Mouse (Mus musculus): ENCODE measurements around the gene Prim2.

Prim2 gene

GRCm38 (mm10) chr1:33536272-33537004 lies 133.2 kb downstream of the Prim2 start:
- DNase-seq, result no peak

DNA sequence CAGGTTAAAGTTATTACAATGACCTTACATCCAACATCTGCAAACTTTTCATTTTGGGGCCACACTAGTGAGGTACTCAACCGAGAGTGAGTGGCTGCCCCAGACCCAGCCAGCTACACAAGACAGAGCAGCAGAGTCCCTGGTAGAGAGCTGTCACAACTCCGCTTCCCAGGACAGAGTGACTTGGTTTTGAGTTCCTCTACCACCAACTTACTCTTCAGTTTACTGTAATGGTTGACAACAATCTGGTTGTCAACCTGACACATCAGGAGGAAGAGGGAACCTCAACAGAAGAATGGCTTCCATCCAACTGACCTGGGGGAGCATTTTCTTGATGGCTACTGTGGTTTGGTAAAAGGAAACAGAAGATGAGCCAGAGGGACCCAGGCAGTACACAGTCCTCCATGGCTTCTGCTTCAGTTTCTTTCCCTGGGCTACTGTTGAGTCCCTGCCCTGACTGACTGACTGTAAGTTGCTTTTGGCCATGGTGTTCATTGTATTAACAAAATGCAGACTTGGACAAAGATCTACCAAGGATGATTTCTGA lies 134.4 kb downstream of the Prim2 start:
- no peak for DNase-seq

GRCm38 (mm10) chr1:33531860-33532259 lies 137.7 kb downstream of the Prim2 start:
- peak in 1 of 2 experiments; percentile 16 for DNase-seq

DNA sequence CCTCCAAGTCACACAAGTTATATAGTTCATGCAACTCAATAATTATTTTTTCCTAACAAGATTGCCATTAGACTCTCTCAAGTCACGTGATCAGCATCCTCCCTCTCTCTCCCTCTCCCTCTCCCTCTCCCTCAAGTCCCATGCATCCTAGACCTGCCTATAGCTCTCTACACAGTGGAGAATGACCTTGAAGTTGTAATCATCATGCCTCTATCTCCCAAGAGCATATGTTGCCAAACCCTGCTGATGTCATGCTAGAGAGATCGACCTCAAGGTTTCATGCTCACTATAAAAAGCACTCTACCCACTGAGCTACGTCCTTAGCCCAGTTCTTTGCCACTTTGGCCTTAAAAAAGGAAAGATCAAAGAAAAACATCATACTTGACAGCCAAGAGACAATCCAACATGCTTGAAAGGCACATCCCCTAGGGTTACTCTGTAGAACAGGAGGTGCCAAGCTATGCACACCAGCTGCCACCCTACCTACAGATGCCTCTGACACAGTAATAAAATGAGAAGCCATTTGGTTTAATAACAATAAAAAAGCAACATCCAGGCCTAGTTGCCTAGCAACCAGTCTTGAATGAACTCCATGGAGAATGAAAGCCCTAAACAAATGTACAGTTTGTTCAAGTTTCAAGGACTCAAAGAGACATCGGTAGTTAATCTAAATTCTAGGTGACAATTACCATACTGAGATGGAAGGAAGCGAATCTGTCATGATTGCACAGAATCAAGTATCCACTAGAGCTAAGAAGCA lies 138.3 kb downstream of the Prim2 start:
- DNase-seq, result no peak

DNA sequence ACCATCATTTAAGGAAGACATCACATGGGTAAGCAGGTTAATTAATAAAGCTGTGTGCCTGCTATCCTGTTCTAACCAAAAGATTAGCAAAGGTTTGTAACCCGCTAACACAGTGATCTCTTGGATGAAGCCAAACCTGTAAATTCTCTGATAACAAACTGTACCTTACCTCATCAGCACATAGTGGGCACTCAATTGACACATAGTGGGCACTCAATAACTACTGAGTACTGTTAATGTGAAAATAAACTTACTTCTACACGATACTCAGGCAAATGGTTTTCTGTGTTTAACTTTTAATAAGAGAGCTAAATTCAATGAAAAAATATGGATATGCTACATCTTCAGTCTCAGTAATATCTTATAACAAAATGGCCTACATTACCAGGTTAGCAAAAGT lies 139.1 kb downstream of the Prim2 start:
- DNase-seq, result no peak

GRCm38 (mm10) chr1:33529543-33530232 lies 139.9 kb downstream of the Prim2 start:
- no peak for DNase-seq

DNA sequence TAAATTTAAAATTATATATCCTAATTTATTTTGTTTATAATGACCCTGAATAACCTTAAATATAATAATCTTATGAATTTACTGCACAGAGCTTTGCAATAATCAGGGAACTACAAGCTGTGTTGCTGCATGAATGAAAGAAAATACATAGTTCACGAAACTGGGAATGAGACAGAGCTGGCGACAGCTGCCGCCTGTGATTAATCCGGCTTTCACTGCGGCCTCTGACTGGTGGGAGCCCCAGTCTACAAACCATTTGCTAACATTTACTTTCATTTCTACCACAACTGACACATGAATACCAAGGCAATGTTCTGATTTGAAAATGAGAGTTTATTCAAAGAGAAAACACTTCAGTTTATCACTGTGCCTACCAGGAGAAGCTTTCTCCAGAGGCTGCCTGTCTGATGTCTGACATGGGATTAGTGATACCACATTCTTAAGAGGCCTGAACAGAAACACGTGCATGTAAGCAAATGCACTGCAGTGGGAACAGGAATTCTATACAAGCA lies 142.2 kb downstream of the Prim2 start:
- no peak for DNase-seq

- no peak for DNase-seq
These were observed 146.4 kb downstream of the Prim2 start for GRCm38 (mm10) chr1:33523223-33523622.

DNA sequence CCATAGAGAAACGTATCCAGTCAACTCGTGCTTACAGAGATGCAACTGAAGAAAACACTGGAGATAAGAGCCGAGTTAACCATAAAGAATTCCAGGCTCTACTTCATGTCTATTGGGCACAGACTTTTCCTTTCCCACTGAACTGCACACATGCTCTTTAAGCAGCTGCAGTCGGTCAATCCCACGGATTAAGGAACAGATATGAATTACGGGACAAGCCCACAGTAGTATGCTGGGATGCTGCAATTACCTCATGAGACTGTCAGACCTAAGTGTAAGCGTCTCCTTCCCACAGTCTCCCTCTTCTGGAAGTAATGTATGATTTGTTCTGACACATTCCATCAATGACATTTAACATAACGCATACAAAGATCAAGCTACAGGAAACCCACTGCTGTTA lies 154.5 kb downstream of the Prim2 start:
- no peak for DNase-seq

GRCm38 (mm10) chr1:33511310-33511709 lies 158.3 kb downstream of the Prim2 start:
- no peak for DNase-seq

GRCm38 (mm10) chr1:33504371-33504770 lies 165.2 kb downstream of the Prim2 start:
- no peak for DNase-seq

DNA sequence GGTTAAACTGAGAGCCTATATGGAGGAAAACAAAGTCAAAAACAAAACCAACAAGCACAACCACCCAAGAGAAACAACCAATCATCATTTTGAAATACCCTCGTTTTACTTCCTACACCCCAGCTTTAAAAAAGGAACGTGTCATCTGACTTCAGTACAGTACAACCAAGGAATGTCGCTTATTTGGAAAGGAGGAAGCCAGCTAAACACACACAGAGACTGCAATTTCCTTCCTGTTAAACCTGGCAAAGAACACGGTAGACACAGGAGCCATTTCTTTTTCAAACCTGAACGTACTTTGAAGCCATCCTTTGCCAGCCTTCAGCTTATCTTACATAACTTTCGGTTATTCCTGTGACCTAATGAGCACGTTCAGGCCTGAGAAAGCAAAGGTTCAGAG lies 166.7 kb downstream of the Prim2 start:
- DNase-seq, result no peak

DNA sequence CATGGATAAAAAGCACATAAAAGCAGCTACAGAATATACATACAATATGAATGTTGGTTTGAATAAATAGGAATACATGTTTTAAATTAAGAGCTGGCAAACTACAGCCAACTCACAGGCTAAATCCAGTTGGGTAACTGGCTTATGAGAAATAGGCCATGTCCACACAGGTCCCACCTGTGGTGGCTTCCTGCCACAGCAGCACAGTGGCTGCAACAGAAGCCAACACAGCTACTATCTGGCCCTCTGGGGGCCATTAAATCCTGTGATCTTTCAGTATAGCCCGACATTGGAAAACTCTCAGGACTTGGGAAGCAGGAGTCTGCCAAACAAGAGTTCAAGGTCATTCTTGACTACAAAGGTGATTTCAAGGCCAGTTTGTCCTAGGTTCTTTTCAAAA lies 167.3 kb downstream of the Prim2 start:
- DNase-seq, result no peak

- no peak for DNase-seq
These were observed 169.5 kb downstream of the Prim2 start for GRCm38 (mm10) chr1:33500111-33500510.

GRCm38 (mm10) chr1:33499603-33500002 lies 170.0 kb downstream of the Prim2 start:
- no peak for DNase-seq

DNA sequence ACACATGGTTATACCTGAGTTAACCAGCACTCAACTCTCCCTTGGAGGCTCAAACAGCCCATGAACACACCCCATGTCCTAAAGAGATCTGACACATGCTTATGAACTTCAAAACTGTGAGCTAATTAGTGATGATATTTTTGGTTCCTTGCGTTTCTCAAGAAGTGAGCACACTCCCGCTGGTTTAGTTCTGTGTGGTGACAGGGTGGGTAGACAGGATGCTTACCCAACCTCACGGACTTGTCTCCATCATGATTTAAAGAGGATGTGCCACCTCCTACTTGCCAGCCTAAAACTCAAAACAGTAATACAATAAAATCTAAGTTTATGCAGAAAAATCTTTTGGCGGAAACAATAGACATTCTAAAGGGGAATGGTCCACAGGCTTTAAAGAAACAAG lies 173.5 kb downstream of the Prim2 start:
- DNase-seq, result no peak

GRCm38 (mm10) chr1:33495586-33495985 lies 174.0 kb downstream of the Prim2 start:
- DNase-seq, result no peak

- DNase-seq, result no peak
These were observed 174.4 kb downstream of the Prim2 start for GRCm38 (mm10) chr1:33495203-33495553.

DNA sequence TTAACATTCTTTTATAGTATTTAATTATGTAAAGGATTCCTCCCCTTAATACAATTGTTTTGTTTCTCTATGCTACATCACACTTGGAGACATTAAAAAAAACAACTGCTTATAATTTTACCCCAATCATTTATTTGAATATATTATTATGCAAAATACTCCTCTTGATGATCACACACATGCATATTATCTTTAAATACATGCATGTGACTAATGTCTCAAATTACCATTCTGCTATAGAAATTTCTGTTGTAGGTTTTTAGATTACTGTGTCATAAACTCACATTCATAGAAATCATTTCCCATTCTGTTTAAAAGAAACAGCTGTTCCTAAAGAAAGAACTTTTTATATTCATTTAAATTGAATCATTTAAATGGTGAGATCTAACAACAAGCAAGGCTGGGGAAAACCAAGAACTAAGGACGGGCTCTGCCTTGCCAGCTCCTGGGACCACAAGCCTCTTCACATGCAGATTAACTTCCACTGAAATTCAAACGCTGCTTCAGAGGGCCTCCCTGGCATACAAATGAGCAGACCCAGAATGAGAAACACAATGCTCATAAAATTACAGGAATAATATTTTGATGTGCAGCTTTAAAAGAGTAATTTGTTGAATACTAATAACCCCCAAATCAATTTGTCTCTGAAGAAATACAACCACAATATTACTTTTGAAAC lies 174.9 kb downstream of the Prim2 start:
- no peak for DNase-seq

DNA sequence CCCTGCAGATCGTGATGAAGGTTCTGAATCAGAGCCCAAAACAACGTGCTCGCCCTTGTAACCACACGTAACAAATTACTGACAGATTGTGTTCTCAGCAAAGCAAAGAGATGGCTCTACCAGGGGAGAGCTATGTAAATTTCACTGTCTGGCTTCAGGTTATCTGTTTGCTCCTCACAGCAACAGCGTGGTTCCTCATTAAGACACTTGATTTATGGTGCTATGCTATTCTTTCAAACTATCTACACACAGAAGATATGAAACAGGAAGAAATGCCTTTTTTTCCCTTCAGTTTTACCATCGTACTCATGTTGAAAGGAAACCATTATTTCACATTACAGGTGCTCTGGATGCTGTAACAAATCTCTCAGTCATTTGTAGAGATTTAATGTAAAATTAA lies 179.4 kb downstream of the Prim2 start:
- DNase-seq, result no peak

DNA sequence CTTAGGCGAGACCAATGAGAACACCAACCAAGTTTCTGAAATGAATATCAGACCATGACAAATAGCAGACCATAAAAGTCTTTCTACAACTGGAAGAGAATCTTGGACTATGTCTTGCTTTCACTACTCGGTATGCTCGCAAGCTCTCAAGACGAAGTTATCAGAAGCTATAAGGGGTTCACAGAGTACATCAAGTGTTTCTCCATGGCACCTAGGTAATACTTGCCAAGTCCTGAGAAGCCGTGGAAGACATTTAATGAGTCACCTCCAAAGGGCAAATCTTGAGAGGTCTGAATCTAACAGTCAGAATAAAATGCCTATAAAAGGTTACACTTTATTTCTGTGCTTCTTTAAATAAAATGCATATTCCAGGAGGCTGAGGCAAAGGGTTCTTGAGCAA lies 181.2 kb downstream of the Prim2 start:
- no peak for DNase-seq

- DNase-seq, result no peak
These were observed 185.8 kb downstream of the Prim2 start for GRCm38 (mm10) chr1:33483746-33484145.

- DNase-seq, result no peak
These were observed 189.2 kb downstream of the Prim2 start for GRCm38 (mm10) chr1:33480382-33480781.

All from lung, postnatal 4 days (tissue).